Mouse (Mus musculus) liver, embryonic 11.5 days (tissue): ENCODE measurements around the gene Sit1. TPM values are rescaled to one million over a fixed set of nuclear protein-coding genes. Genes with fewer than 3 reads are reported as not detected.

Experiments
- ATAC-seq: fragments of 200-750 bp; cut with Nextera tagmentation; replicated peaks from 2 replicates; pipeline ENCODE4 v1.8.0; 2017; ENCODE audit warnings: moderate number of reproducible peaks, mild to moderate bottlenecking, moderate TSS enrichment, moderate library complexity; ENCODE audit not compliant: low FRiP score
- DNase-seq: peaks from one replicate; pipeline ENCODE4 v3.0.0-alpha.2; 2017; ENCODE audit warnings: low spot score
- H3K27ac ChIP-seq: fragments of 300-500 bp; sonication (generic); 2 replicates; pipeline ENCODE4 v1.5.1; 2014; ENCODE audit warnings: mild to moderate bottlenecking, low read depth, low read length, control low read depth
- H3K27me3 ChIP-seq: fragments of 300-500 bp; sonication (generic); replicated peaks from 2 replicates; pipeline ENCODE4 v1.6.1; 2014; ENCODE audit warnings: low read length, mixed read lengths; ENCODE audit not compliant: control insufficient read depth, insufficient read depth
- H3K36me3 ChIP-seq: fragments of 300-500 bp; sonication (generic); 2 replicates; pipeline ENCODE4 v1.6.1; 2014; ENCODE audit warnings: mild to moderate bottlenecking, low read length, moderate library complexity, mixed read lengths; ENCODE audit not compliant: control insufficient read depth, insufficient read depth
- H3K4me1 ChIP-seq: fragments of 300-500 bp; sonication (generic); replicated peaks from 2 replicates; pipeline ENCODE4 v1.6.1; 2014; ENCODE audit warnings: low read length, mixed read lengths; ENCODE audit not compliant: control insufficient read depth, insufficient read depth
- H3K4me2 ChIP-seq: fragments of 300-500 bp; sonication (generic); 2 replicates; pipeline ENCODE4 v1.6.1; 2014; ENCODE audit warnings: mild to moderate bottlenecking, control low read depth, moderate library complexity
- H3K4me3 ChIP-seq: fragments of 300-500 bp; sonication (generic); 2 replicates; pipeline ENCODE4 v1.5.1; 2014; ENCODE audit warnings: low read depth, low read length, control low read depth
- H3K9ac ChIP-seq: fragments of 300-500 bp; sonication (generic); 2 replicates; pipeline ENCODE4 v1.6.1; 2014; ENCODE audit warnings: low read depth, low read length, control low read depth
- H3K9me3 ChIP-seq: fragments of 300-500 bp; sonication (generic); 2 replicates; pipeline ENCODE4 v1.6.1; 2016; ENCODE audit warnings: low read length, inconsistent platforms, mixed read lengths; ENCODE audit not compliant: control insufficient read depth
- WGBS: fragments of 180-500 bp; shearing (Covaris S2); extraction: QIAGEN DNeasy Blood & Tissue Kit; methylation state at CpG from one replicate; pipeline ENCODE4 v1.1.7; 2014; 5-methylcytosine and 5-hydroxymethylcytosine counted together
- polyA plus RNA-seq: library from polyadenylated mRNA; unstranded; fragments of >200 nt; fragmentation: Nextera tagmentation; extraction: Ambion mirVana; gene quantifications from 2 replicates; pipeline ENCODE4 v1.2.1, GENCODE M21; 2014

Gene Sit1
- polyA plus RNA-seq, 1 experiment from 2014 or later: not detected

GRCm38 (mm10) chr4:43473636-43474035, 9.9 kb downstream of the Sit1 start:
- H3K27ac ChIP-seq: no peak overlapping the region
- no peaks in the 10 kb centered on the region for H3K36me3 ChIP-seq
- no peak overlapping the region for H3K9ac ChIP-seq
- ATAC-seq: no peak
- H3K4me1 ChIP-seq: peaks cover 3% of the 10 kb centered on the region; the same call in 1 of the 2 replicates
- H3K4me3 ChIP-seq: no peak overlapping the region
- no peak for DNase-seq
- no peaks in the 10 kb centered on the region for H3K9me3 ChIP-seq
- no peak overlapping the region for H3K4me2 ChIP-seq
- WGBS: 75% methylated on average over 1 of the region's 1 CpGs
- no peaks in the 10 kb centered on the region for H3K27me3 ChIP-seq

- no peaks in the 10 kb centered on the region for H3K9me3 ChIP-seq
- no peak overlapping the region for H3K27ac ChIP-seq
- WGBS: 85% methylated on average over 10 of the region's 10 CpGs
- no peak overlapping the region for H3K9ac ChIP-seq
- H3K4me2 ChIP-seq: no peak overlapping the region
- ATAC-seq (no peak), DNase-seq (no peak)
- no peaks in the 10 kb centered on the region for H3K27me3 ChIP-seq
- no peaks in the 10 kb centered on the region for H3K4me1 ChIP-seq
- no peak overlapping the region for H3K4me3 ChIP-seq
- no peaks in the 10 kb centered on the region for H3K36me3 ChIP-seq
These were observed 13.2 kb downstream of the Sit1 start for GRCm38 (mm10) chr4:43470301-43470700.

- Histone ChIP-seq H3K27ac (no peak overlapping the region), H3K9me3 (no peaks in the 10 kb centered on the region), H3K9ac (no peak overlapping the region), H3K4me3 (no peak overlapping the region), H3K4me1 (no peaks in the 10 kb centered on the region), H3K36me3 (no peaks in the 10 kb centered on the region), H3K4me2 (no peak overlapping the region), H3K27me3 (no peaks in the 10 kb centered on the region)
- DNase-seq (no peak), ATAC-seq (no peak)
- WGBS: 83% methylated on average over 7 of the region's 7 CpGs
These were observed 16.7 kb downstream of the Sit1 start for GRCm38 (mm10) chr4:43466872-43467271.

GRCm38 (mm10) chr4:43465935-43466334, 17.6 kb downstream of the Sit1 start:
- Histone ChIP-seq H3K9ac (no peak overlapping the region), H3K36me3 (no peaks in the 10 kb centered on the region), H3K27ac (no peak overlapping the region), H3K9me3 (no peaks in the 10 kb centered on the region), H3K27me3 (no peaks in the 10 kb centered on the region), H3K4me3 (no peak overlapping the region), H3K4me1 (no peaks in the 10 kb centered on the region), H3K4me2 (no peak overlapping the region)
- no peak for DNase-seq
- ATAC-seq: no peak
- WGBS: 75% methylated on average over 6 of the region's 6 CpGs

GRCm38 (mm10) chr4:43463102-43463501, 20.4 kb downstream of the Sit1 start:
- ATAC-seq: no peak
- Histone ChIP-seq H3K4me3 (no peak overlapping the region), H3K4me2 (no peak overlapping the region), H3K9me3 (no peaks in the 10 kb centered on the region), H3K36me3 (no peaks in the 10 kb centered on the region), H3K27me3 (no peaks in the 10 kb centered on the region), H3K9ac (no peak overlapping the region), H3K4me1 (no peaks in the 10 kb centered on the region), H3K27ac (no peak overlapping the region)
- 70% methylated on average over 5 of the region's 5 CpGs for WGBS
- DNase-seq: no peak

GRCm38 (mm10) chr4:43457124-43457523, 26.4 kb downstream of the Sit1 start:
- no peak for DNase-seq
- Histone ChIP-seq H3K4me2 (no peak overlapping the region), H3K27me3 (peaks cover 31% of the 10 kb centered on the region), H3K4me1 (no peaks in the 10 kb centered on the region; the same call in 1 of the 2 replicates), H3K27ac (no peak overlapping the region), H3K9ac (no peak overlapping the region), H3K9me3 (no peaks in the 10 kb centered on the region), H3K36me3 (no peaks in the 10 kb centered on the region), H3K4me3 (no peak overlapping the region)
- ATAC-seq: no peak
- 23% methylated on average over 8 of the region's 8 CpGs for WGBS

GRCm38 (mm10) chr4:43456470-43456869, 27.1 kb downstream of the Sit1 start:
- no peak overlapping the region for H3K4me3 ChIP-seq
- peaks cover 31% of the 10 kb centered on the region for H3K27me3 ChIP-seq
- H3K36me3 ChIP-seq: no peaks in the 10 kb centered on the region
- H3K9me3 ChIP-seq: no peaks in the 10 kb centered on the region
- H3K4me2 ChIP-seq: no peak overlapping the region
- H3K9ac ChIP-seq: no peak overlapping the region
- ATAC-seq (no peak), DNase-seq (no peak)
- no peaks in the 10 kb centered on the region; the same call in 1 of the 2 replicates for H3K4me1 ChIP-seq
- WGBS: 24% methylated on average over 4 of the region's 4 CpGs
- H3K27ac ChIP-seq: no peak overlapping the region

- H3K9ac ChIP-seq: no peak within 1 kb of the TSS
- no peaks in the 10 kb centered on the region for H3K36me3 ChIP-seq
- H3K4me2 ChIP-seq: peak within 1 kb of the TSS; percentile 48
- H3K4me1 ChIP-seq: no peaks in the 10 kb centered on the region; the same call in 1 of the 2 replicates
- H3K4me3 ChIP-seq: peak within 1 kb of the TSS; percentile 21
- no peak within 1 kb of the TSS for H3K27ac ChIP-seq
- DNase-seq: no peak
- WGBS: 24% methylated on average over 20 of the region's 20 CpGs
- ATAC-seq: no peak
- H3K27me3 ChIP-seq: peaks cover 35% of the 10 kb centered on the region
- no peaks in the 10 kb centered on the region for H3K9me3 ChIP-seq
These were observed 29.3 kb downstream of the Sit1 start, which contains the start of gene Cd72 for GRCm38 (mm10) chr4:43454041-43454836. Gene Cd72, minus strand, starts transcription at chr4:43454628.

GRCm38 (mm10) chr4:43453413-43453812, 30.1 kb downstream of the Sit1 start:
- Histone ChIP-seq H3K9me3 (no peaks in the 10 kb centered on the region), H3K4me2 (peak overlapping the region; percentile 48), H3K9ac (no peak overlapping the region), H3K27ac (no peak overlapping the region), H3K27me3 (peaks cover 35% of the 10 kb centered on the region), H3K36me3 (no peaks in the 10 kb centered on the region), H3K4me1 (no peaks in the 10 kb centered on the region; the same call in 1 of the 2 replicates), H3K4me3 (peak overlapping the region; percentile 21)
- WGBS: 2% methylated on average over 18 of the region's 18 CpGs
- DNase-seq (no peak), ATAC-seq (no peak)
